Mouse (Mus musculus): ENCODE results near the gene Slc8b1.

Gene Slc8b1

DNA sequence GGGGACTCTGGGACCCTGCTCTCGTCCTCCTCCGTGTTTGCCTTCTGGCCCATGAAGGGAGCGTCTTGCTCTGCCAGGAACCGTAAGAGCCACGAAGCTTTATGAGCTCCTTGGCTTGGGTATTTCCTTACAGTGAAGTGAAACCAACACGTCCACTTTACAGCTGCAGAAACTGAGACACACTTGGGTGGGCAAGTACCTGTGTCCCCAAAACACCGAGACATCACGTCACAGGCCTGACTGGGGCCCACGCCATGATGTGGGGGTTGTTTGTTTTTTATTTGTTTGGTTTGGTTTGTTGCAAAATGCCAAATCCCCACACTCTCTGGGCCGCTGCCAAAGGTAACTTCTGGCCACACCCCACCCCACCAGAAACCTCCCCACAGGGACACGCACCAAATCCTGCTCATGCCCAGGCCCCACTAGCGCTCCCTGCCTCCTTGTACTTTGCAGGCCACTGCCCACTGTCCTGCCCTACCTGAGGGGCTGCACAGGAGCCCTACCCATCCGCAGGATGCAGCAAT lies 15.2 kb upstream of the Slc8b1 start:
- DNase-seq (ENCODE audit: low spot score) = no peak

DNA sequence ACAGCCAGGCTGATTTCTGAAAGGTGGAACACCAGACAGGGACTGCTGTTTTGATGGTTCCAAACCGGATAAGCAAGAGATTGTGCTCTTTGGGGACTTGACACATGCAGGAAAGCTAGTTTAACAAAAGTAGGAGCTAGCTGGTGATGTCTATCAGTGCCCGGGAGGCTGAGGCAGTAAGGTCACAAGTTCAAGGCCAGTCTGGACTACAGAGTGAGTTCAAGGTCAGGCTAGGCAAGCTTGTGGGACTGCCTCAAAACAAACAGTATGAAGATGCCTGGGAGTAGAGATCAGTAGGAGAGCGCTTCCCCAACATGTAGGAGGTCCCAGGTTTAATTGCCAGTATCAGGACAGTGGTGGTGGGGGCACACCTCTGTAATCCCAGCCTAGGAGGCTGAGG lies 13.9 kb upstream of the Slc8b1 start:
- no peak for DNase-seq (ENCODE audit: low spot score)

DNA sequence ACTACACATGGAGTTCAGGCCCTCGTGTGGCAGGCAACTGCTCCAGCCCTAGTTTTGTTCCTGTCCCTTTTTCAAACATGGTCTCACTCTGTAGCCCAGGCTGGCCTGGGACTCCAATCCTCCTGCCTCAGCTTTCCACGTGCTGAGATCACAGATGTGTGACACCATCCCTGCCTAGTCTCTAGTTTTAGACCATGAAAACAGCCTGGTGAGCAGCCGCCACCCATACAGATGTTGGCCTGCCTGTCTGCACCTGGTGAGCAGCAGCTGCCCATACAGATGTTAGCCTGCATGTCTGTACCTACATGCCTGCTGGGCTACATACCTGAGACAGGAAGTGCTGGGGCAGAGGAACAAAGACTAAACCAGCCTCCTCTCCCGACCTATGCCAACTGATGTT lies 11.8 kb upstream of the Slc8b1 start:
- no peak for DNase-seq (ENCODE audit: low spot score)

- DNase-seq (ENCODE audit: low spot score) = peak; percentile 29
These were observed 10.4 kb upstream of the Slc8b1 start for GRCm38 (mm10) chr5:120500609-120501008.

DNA sequence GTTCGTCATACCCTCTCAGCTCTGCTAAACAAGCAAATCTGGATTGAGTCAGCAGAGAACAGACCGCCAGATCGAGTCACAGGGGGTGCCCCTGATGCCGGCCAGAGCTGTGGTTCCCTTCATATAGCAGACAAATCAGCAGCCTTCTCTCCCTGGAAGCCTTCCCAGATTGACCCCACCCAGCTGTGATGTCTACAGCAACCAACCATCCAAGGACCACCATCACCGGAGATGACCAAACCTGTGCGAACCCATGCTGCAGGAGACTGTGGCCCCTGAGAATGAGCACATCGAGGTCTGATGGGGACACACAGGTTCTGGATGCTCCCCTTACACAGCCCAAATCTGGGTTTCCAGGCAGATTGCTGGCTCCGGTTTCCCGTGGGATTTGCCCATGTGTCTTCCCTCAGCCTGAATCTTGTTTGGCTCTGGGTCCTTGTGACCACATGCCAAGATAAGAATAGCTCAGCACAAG lies 8.8 kb upstream of the Slc8b1 start:
- DNase-seq (ENCODE audit: low spot score) = no peak

- DNase-seq (ENCODE audit: low spot score) = no peak
These were observed 8.3 kb upstream of the Slc8b1 start for GRCm38 (mm10) chr5:120502675-120503143.

DNA sequence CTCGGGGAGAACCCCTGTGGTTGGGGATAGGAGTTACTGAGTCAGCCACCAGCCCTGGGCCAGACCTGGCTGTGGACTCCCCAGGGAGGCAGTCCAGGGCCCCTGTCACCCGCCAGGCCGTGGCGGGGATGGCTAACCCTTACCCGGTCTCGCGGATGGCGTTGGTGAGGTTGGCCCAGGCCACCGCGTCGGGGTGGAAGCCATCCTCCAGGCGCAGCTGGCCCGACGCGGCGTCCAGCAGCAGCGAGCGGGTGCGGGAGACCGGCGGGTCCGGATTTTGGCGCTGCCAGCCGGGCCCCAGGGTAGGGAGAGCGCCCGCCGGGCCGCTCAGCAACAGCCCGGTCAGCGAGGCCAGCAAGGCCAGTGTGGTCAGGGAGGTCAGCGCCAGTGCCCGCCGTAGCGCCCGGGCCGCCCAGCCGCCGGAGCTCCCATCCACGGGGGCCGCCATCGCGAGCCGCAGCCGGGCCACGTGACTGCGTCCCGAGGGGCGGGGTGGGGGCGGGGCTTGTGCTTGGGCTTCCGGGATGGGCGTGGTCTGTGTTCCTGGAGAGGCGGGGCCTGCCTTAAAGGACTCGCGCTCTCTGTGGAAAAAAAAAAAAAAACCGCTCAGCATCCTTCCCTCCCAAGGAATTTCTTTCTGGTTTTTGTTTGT lies 7.7 kb upstream of the Slc8b1 start, which contains the start of gene Plbd2:
TSS of gene Plbd2 (minus strand) at position 482 of the 652 bp plus-strand sequence.
- DNase-seq (ENCODE audit: low spot score) = peak; percentile 68

DNA sequence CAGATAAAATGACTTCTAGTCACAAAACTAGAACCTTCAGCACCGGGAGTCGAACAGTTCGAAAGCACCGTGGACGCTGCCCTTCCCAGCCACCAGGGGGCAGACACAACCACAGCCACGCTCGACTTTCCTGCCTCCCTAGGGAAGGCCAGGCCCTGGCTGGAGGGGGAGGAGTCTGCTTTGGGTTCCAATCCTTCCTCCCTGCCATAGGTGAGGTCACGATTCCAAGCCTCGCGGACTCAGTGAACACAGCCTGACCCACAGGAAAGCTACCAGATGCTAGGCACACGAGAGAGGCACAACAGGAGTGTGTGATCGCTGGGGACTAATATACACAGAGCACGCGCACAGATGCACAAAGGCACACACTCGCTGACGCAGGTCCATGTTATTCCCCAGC lies 5.6 kb upstream of the Slc8b1 start:
- peak; percentile 53 for DNase-seq (ENCODE audit: low spot score)

DNA sequence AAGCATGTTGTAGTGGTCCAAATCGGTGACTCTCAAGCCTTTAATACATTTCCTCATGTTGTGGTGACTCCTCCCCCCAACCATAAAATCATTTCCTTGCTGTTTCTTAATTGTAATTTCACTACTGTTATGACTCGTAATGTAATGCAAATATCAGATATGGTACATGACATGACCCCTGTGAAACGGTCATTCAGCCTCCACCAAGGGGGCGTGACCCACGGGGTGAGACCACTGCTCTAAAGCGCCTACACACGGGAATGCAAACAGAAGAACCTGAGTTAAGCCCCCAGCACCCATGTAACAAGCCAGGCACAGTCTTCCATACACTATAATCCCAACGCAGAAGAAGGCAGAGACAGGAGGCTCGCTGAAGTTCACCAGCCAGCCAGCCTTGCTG lies 5.2 kb upstream of the Slc8b1 start:
- no peak for DNase-seq (ENCODE audit: low spot score)

DNA sequence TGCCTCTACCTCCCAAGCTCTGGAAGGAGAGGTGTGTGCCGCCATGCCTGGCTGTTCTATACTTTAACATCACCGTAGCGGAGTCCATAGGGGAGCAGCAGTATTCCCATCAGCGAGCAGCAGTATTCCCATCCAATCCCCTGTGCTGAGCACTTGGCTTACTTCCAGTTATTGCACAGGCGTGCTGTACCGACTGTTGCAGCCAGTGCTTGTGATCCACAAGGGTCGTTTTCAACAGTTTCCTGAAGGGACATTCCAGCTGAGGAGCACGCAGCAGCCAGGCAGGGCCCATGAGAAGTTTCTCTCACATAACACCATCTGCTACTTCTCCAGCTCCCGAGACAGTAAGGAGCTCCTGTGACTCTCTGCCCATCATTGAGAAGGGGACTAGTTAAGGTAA lies 4.5 kb upstream of the Slc8b1 start:
- no peak for DNase-seq (ENCODE audit: low spot score)

DNA sequence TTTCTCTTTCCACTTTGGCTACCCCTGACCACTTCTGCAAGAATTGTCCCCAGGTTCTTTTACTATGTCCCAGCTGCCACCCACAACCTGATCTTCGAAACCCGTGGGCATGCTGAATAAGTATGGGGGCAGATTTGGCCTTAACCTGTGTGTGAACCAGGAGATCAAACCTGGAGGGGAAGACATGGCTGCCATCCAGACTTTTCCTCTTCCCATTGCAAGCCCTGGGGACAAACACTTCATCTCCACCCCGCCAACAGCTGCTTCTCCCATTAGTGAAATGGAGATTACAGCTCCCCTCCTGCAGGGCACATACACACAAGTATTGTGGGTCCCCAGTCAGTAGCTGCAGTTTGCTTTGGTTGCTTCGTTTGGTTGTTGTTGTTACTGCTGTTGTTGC lies 3.7 kb upstream of the Slc8b1 start:
- no peak for DNase-seq (ENCODE audit: low spot score)

DNA sequence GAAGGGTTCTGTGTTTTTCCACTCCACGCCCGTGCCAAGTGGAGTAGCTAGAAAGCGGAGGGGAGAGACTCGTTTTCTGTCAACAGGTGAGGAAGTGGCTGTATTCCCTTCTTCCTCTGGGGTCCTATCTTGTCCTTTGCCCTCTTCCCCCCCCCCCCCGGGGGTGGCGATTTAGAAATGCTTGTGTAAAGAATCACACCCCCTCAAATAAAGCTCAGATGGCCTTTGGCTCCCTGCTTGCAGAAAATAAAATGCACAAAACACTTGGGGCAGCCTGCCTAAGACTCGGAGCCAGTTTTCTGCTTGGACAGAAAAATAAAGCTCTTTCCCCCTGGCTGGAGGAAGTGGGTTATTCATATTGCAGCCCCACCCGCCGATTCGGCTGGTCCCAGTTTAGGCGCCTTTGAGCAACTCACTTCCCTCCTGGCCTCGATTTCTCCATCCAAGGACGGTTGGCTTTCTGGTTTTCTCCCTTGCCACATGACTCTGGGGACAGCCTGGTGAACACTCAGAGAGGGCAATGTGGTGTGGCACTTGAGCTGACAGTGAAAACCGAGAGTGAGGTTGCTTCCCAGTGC lies 764 bp downstream of the Slc8b1 start:
- no peak for DNase-seq (ENCODE audit: low spot score)

GRCm38 (mm10) chr5:120512911-120513555 lies 2.1 kb downstream of the Slc8b1 start:
- DNase-seq (ENCODE audit: low spot score) = no peak

- no peak for DNase-seq (ENCODE audit: low spot score)
These were observed 3.2 kb downstream of the Slc8b1 start for GRCm38 (mm10) chr5:120514031-120514677.

- DNase-seq (ENCODE audit: low spot score) = no peak
These were observed 3.8 kb downstream of the Slc8b1 start for GRCm38 (mm10) chr5:120514754-120515153.

DNA sequence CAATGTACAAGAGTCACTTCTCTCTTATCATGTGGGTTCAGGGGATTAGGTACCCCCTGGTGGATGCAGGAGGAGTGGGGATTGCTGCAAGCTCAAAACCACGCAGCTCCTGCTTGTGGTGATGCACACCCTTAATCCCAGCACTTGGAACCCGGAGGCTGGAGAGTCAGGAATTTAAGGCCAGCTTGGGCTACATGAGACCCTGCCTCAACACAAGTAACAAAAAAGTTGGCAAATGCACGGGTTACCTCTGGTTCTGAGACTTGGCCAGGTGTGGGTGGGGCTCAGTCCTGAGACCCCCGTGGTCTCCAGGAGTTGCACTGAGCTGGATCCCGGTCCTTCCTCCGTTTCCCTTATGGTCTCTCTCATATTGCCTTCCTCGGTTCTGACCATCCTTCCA lies 4.5 kb downstream of the Slc8b1 start:
- DNase-seq (ENCODE audit: low spot score) = no peak

GRCm38 (mm10) chr5:120516221-120516984 lies 5.4 kb downstream of the Slc8b1 start:
- DNase-seq (ENCODE audit: low spot score) = no peak

DNA sequence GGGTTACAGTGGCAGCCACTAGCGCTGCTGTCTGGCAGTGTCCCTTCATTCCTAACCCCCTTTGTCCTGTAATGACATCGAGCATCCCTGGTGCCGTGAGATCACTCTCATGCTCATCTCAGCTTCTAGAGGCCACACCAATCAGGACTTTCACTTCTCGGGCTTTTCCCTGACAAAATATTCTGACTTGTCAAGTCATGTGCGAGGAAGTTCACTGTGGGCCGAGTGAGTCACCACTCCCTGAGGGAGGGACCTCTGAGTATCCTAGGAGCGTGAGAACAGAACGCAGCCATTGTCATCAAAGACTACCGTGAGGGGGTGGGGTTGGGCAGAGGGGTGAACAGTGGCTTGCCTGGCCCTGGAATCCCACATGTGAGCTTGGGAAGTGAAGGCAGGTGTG lies 6.6 kb downstream of the Slc8b1 start:
- DNase-seq (ENCODE audit: low spot score) = no peak

GRCm38 (mm10) chr5:120522649-120523048 lies 11.7 kb downstream of the Slc8b1 start:
- peak; percentile 37 for DNase-seq (ENCODE audit: low spot score)

DNA sequence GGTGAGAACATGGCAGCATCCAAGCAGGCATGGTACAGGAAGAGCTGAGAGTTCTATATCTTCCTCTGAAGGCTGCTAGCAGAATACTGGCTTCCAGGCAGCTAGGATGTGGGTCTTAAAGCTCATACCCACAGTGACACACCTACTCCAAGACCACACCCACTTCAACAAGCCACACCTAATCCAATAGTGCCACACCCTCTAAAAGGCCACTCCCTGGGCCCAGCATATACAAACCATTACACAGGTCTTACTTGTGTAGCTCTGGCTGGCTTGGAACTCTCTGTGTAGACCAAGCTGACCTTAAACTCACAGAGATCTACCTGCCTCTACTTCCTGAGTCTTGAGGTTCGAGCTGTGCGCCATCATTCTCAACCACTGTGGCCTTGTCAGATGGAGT lies 13.8 kb downstream of the Slc8b1 start:
- no peak for DNase-seq (ENCODE audit: low spot score)

GRCm38 (mm10) chr5:120525737-120526136 lies 14.8 kb downstream of the Slc8b1 start:
- DNase-seq (ENCODE audit: low spot score) = no peak

GRCm38 (mm10) chr5:120526311-120526710 lies 15.3 kb downstream of the Slc8b1 start:
- DNase-seq (ENCODE audit: low spot score) = no peak

Data from T-cell, adult 2 months (primary cell).